Mouse (Mus musculus) brain, adult 10 weeks (tissue): ENCODE data around the gene Hist1h4c. TPM values are rescaled to one million over a fixed set of nuclear protein-coding genes. Genes with fewer than 3 reads are reported as not detected.

Source experiments
- polyA plus RNA-seq: library from polyadenylated mRNA; stranded (reverse); fragments of 350-450 nt; fragmentation: Illumina TruSeq; extraction: RNeasy Lipid Tissue Mini Kit (QIAGEN cat#74804); gene quantifications from one replicate; pipeline ENCODE4 v1.2.3, GENCODE M21; 2015; ENCODE audit warnings: low read depth, low replicate concordance

The Hist1h4c gene
- polyA plus RNA-seq, result 1.3 TPM

DNA sequence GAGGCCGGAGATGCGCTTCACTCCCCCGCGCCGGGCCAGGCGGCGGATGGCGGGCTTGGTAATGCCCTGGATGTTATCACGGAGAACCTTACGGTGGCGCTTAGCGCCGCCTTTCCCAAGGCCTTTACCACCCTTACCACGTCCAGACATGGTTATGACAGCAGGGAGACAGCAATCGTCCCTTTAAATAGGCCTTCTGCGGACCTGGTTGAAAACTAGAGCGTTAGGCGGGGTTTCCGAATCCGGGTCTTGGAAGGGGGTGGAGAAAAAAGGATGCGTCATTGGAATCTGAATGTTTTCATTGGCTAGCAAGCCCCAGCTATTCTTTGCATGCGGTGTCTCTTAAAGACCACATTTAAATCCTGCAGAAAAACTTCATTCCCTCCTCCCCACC, at the start of gene Hist1h4c:
Gene Hist1h4c, minus strand, starts transcription at position 155 of the 394 bp plus-strand sequence.

DNA sequence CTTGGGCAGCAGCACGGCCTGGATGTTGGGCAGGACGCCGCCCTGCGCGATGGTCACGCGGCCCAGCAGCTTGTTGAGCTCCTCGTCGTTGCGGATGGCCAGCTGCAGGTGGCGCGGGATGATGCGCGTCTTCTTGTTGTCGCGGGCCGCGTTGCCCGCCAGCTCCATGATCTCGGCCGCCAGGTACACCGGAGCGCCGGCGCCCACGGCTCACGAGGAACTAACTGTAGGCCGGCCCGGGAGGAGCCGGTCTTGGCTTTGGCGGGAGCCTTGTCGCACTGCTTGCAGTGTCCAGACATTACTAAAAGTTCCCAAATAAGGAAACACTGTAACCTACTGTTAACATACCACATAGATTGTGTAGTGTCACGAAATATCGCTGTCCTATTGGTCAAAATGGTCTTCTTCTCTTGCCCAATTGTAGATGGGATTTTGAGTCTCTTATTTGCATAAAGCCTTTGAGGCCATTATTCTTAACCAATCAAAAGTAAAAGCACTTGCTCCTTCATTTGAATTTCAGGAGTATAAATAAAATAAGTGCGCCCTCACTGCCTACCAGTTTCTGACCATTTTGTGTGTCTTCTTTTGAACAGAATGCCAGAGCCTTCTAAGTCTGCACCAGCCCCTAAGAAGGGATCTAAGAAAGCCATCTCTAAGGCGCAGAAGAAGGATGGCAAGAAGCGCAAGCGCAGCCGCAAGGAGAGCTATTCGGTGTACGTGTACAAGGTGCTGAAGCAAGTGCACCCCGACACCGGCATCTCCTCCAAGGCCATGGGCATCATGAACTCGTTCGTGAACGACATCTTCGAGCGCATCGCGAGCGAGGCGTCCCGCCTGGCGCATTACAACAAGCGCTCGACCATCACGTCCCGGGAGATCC, 48.2 kb upstream of the Hist1h4c start, which contains the start of gene Hist1h2bb:
Gene Hist1h2bb, plus strand, starts transcription at position 534 of the 880 bp plus-strand sequence.

GRCm38 (mm10) chr13:23745381-23746161, 47.3 kb upstream of the Hist1h4c start, which contains the start of gene Hist1h3c:
Gene Hist1h3c, minus strand, starts transcription at chr13:23745602.

GRCm38 (mm10) chr13:23738677-23739068, 40.4 kb upstream of the Hist1h4c start, which contains the start of gene Hist1h1c:
Gene Hist1h1c, plus strand, starts transcription at chr13:23738808.

DNA sequence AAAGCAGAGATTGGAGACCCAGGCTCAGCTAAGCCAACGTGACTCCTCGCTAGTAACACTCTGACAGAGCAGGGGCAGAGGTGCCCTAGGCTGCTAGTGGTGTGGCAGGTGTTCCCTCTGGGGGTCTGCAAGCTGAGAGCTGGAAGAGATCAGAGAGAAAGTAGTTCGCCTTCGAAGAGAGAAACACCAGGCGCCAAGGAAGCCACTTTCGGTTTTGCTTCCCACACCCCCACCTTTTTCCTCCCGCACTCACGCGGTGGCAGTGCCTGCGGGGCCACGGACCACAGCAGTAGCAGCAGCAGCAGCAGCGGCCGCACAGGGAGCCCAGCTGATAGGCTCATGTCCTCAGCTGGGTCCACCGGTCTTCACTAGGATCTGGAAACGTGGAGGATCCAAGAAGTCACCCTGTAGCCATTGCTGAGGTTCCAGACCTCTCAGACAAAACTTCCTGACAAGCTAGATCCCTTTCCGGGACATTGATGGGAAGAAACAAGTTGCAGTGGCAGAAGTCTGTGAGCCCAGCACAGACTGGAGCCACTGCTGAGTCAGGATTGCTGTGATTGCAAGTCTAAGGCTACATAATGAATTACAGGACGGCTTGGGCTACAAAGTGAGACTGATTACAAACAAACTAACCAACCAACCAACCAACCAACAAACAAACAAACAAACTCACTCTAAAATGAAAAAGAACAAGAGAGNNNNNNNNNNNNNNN, 12.3 kb upstream of the Hist1h4c start, which contains the start of gene Hfe:
Gene Hfe, minus strand, starts transcription at position 481 of the 716 bp plus-strand sequence.

GRCm38 (mm10) chr13:23695514-23695913, 2.7 kb downstream of the Hist1h4c start, which contains the start of gene Hist1h1t:
Gene Hist1h1t, plus strand, starts transcription at chr13:23695814.

GRCm38 (mm10) chr13:23683755-23684281, 14.4 kb downstream of the Hist1h4c start, which contains the start of the genes Hist1h2ac and Hist1h2bc:
Gene Hist1h2ac, minus strand, starts transcription at chr13:23683948.
Gene Hist1h2bc, plus strand, starts transcription at chr13:23684199.

Other genes starting within 250 kb of the Hist1h4c start
- gene Btn1a1, start 232.6 kb downstream of the Hist1h4c start, polyA plus RNA-seq, result not detected
- gene Btn2a2, start 209.6 kb downstream of the Hist1h4c start, polyA plus RNA-seq, result 1.8 TPM
- gene Hist1h4h, start 167.4 kb downstream of the Hist1h4c start, polyA plus RNA-seq, result 5.4 TPM
- not detected for gene Hist1h2af, start 164.5 kb downstream of the Hist1h4c start, polyA plus RNA-seq
- not detected for gene Hist1h3g, start 163.0 kb downstream of the Hist1h4c start, polyA plus RNA-seq
- 0.37 TPM for gene Hist1h2bh, start 155.1 kb downstream of the Hist1h4c start, polyA plus RNA-seq
- not detected for gene Hist1h3f, start 154.4 kb downstream of the Hist1h4c start, polyA plus RNA-seq
- not detected for gene Hist1h4f, start 146.8 kb downstream of the Hist1h4c start, polyA plus RNA-seq
- 0.06 TPM for gene Hist1h1d, start 145.2 kb downstream of the Hist1h4c start, polyA plus RNA-seq
- not detected for gene Hist1h3e, start 136.1 kb downstream of the Hist1h4c start, polyA plus RNA-seq
- gene Hist1h2ae, start 127.2 kb downstream of the Hist1h4c start, polyA plus RNA-seq, result not detected
- 3.5 TPM for gene Hist1h2bg, start 127.1 kb downstream of the Hist1h4c start, polyA plus RNA-seq
- gene Hist1h2bf, start 124.3 kb downstream of the Hist1h4c start, polyA plus RNA-seq, result not detected
- gene Hist1h2ad, start 124.1 kb downstream of the Hist1h4c start, polyA plus RNA-seq, result not detected
- gene Hist1h3d, start 122.7 kb downstream of the Hist1h4c start, polyA plus RNA-seq, result 0.76 TPM
- gene Hist1h4d, start 116.9 kb downstream of the Hist1h4c start, polyA plus RNA-seq, result not detected
- 6.4 TPM for gene Hist1h2be, start 77.3 kb downstream of the Hist1h4c start, polyA plus RNA-seq
- gene Hist1h1e, start 75.9 kb downstream of the Hist1h4c start, polyA plus RNA-seq, result 3.1 TPM
- gene Hist1h2ac, start 14.5 kb downstream of the Hist1h4c start, polyA plus RNA-seq, result 2.0 TPM
- 79.4 TPM for gene Hist1h2bc, start 14.3 kb downstream of the Hist1h4c start, polyA plus RNA-seq
- gene Hist1h1t, start 2.6 kb downstream of the Hist1h4c start, polyA plus RNA-seq, result not detected
- 4.4 TPM for gene Hfe, start 12.4 kb upstream of the Hist1h4c start, polyA plus RNA-seq
- 35.3 TPM for gene Hist1h1c, start 40.4 kb upstream of the Hist1h4c start, polyA plus RNA-seq
- gene Hist1h3c, start 47.1 kb upstream of the Hist1h4c start, polyA plus RNA-seq, result not detected
- gene Hist1h2bb, start 48.3 kb upstream of the Hist1h4c start, polyA plus RNA-seq, result not detected
- not detected for gene Hist1h2ab, start 52.7 kb upstream of the Hist1h4c start, polyA plus RNA-seq
- gene Hist1h3b, start 53.8 kb upstream of the Hist1h4c start, polyA plus RNA-seq, result not detected
- gene Hist1h4b, start 58.6 kb upstream of the Hist1h4c start, polyA plus RNA-seq, result not detected
- gene Hist1h4a, start 62.8 kb upstream of the Hist1h4c start, polyA plus RNA-seq, result not detected
- not detected for gene Hist1h3a, start 63.9 kb upstream of the Hist1h4c start, polyA plus RNA-seq
- gene Hist1h1a, start 65.2 kb upstream of the Hist1h4c start, polyA plus RNA-seq, result not detected
- gene Trim38, start 71.5 kb upstream of the Hist1h4c start, polyA plus RNA-seq, result not detected
- not detected for gene Slc17a2, start 108.5 kb upstream of the Hist1h4c start, polyA plus RNA-seq
- not detected for gene Slc17a3, start 141.0 kb upstream of the Hist1h4c start, polyA plus RNA-seq
- gene Slc17a1, start 169.3 kb upstream of the Hist1h4c start, polyA plus RNA-seq, result not detected
- gene Slc17a4, start 216.6 kb upstream of the Hist1h4c start, polyA plus RNA-seq, result not detected
- gene Hist1h2ba, start 235.7 kb upstream of the Hist1h4c start, polyA plus RNA-seq, result not detected
- gene Hist1h2aa, start 236.0 kb upstream of the Hist1h4c start, polyA plus RNA-seq, result not detected